Mouse (Mus musculus) hindbrain, embryonic 13.5 days (tissue): ENCODE measurements around the gene Sp4. TPM values are rescaled to one million over a fixed set of nuclear protein-coding genes. Genes with fewer than 3 reads are reported as not detected.

Experiments used
- ATAC-seq: fragments of 200-750 bp; cut with Nextera tagmentation; 2 replicates; pipeline ENCODE4 v1.8.0; 2017; ENCODE audit warnings: moderate TSS enrichment; ENCODE audit not compliant: low FRiP score
- H3K27ac ChIP-seq: fragments of 300-500 bp; sonication (generic); 2 replicates; pipeline ENCODE4 v1.5.1; 2015; ENCODE audit warnings: inconsistent platforms, mild to moderate bottlenecking, moderate library complexity
- H3K27me3 ChIP-seq: fragments of 300-500 bp; sonication (generic); 2 replicates; pipeline ENCODE4 v1.6.1; 2015; ENCODE audit warnings: mild to moderate bottlenecking, inconsistent platforms
- H3K36me3 ChIP-seq: fragments of 300-500 bp; sonication (generic); 2 replicates; pipeline ENCODE4 v1.6.1; 2015; ENCODE audit warnings: mild to moderate bottlenecking, inconsistent platforms
- H3K4me1 ChIP-seq: fragments of 300-500 bp; sonication (generic); replicated peaks from 2 replicates; pipeline ENCODE4 v1.6.1; 2015; ENCODE audit warnings: inconsistent platforms
- H3K4me2 ChIP-seq: fragments of 300-500 bp; sonication (generic); 2 replicates; pipeline ENCODE4 v1.6.1; 2015; ENCODE audit warnings: inconsistent platforms, mild to moderate bottlenecking, moderate library complexity
- H3K4me3 ChIP-seq: fragments of 300-500 bp; sonication (generic); 2 replicates; pipeline ENCODE4 v1.5.1; 2015; ENCODE audit warnings: mild to moderate bottlenecking, inconsistent platforms
- H3K9ac ChIP-seq: fragments of 300-500 bp; sonication (generic); 2 replicates; pipeline ENCODE4 v1.6.1; 2015; ENCODE audit warnings: mild to moderate bottlenecking, inconsistent platforms
- H3K9me3 ChIP-seq: fragments of 300-500 bp; sonication (generic); 2 replicates; pipeline ENCODE4 v1.6.1; 2016; ENCODE audit warnings: inconsistent platforms
- WGBS: fragments of 180-500 bp; shearing (Covaris S2); methylation state at CpG from one replicate; pipeline ENCODE4 v1.1.7; 2015; 5-methylcytosine and 5-hydroxymethylcytosine counted together
- polyA plus RNA-seq: library from polyadenylated mRNA; unstranded; fragments of >200 nt; fragmentation: Nextera tagmentation; extraction: Ambion mirVana; gene quantifications from 2 replicates; pipeline ENCODE4 v1.2.1, GENCODE M21; 2015

Sp4 gene
- polyA plus RNA-seq, 1 experiment from 2014 or later = 22.1 TPM

DNA sequence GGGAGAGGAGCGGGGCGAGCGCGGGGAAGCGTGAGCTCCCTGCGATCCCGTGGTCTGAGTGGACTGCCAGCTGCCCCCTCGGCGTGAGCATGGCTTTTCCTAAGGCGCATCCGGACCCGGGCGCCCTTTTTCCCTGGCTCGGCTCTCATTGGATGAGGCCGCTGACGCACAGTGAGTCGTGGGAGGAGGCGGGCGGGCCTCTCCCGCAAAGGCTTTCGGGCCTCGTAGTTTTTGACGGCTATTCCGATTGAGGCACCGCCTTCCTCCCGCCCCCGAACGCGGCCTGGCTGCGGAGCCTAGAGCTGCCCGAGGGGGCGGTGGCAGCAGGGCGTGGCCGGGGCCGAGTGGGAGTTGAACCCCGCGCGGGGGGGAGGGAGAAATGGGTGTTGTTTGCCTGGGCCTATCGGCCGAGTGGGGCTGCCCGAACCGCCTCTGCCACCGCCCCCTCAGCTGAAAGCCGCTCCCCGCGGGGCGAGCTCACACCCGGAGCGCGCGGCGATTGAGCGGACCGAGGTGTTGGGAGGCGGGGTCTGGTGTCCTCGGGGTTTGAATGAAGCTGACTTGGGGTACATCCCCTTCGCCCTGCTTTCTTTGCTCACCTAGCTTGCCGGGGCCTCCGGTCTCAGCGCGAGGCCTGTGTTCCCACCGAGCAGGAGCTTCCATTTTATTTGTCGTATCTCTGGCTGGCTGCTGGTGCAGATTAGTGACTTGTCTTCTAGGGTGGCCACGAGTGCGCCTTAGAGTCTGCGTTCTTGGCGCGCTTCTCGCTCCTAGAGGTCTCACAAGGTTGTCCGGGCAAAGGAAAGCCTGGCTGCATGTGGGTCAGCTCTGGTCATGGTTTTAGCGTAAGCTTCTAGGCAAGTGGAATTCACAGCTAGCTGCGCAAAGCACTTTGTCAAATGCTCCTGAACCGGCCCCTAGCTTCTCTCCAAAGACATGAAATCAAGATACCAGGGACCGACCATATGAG is 911 bp upstream of the Sp4 start:
- H3K36me3 ChIP-seq = no peaks in the 10 kb centered on the region
- peak overlapping the region; percentile 78 for H3K9ac ChIP-seq
- no peaks in the 10 kb centered on the region for H3K27me3 ChIP-seq
- peak overlapping the region; percentile 73 for H3K4me3 ChIP-seq
- peaks cover 29% of the 10 kb centered on the region for H3K4me1 ChIP-seq
- no peaks in the 10 kb centered on the region for H3K9me3 ChIP-seq
- ATAC-seq = peak; percentile 93
- WGBS = under 1% methylated on average over 74 of the region's 74 CpGs
- H3K27ac ChIP-seq = peak overlapping the region; percentile 98
- peak overlapping the region; percentile 76 for H3K4me2 ChIP-seq

GRCm38 (mm10) chr12:118300754-118301071 is 527 bp downstream of the Sp4 start:
- Histone ChIP-seq H3K9me3 (no peaks in the 10 kb centered on the region), H3K9ac (peak overlapping the region; percentile 78), H3K27me3 (no peaks in the 10 kb centered on the region), H3K4me3 (peak overlapping the region; percentile 73), H3K4me1 (peaks cover 39% of the 10 kb centered on the region), H3K4me2 (peak overlapping the region; percentile 57), H3K27ac (peak overlapping the region; percentile 98), H3K36me3 (no peaks in the 10 kb centered on the region)
- no peak for ATAC-seq
- WGBS = under 1% methylated on average over 13 of the region's 13 CpGs

- H3K36me3 ChIP-seq = no peaks in the 10 kb centered on the region
- H3K9ac ChIP-seq = 0 out of 2 replicates have a peak overlapping the region, but pooled peaks have one; percentile 35
- no peaks in the 10 kb centered on the region for H3K27me3 ChIP-seq
- WGBS = 31% methylated on average over 6 of the region's 6 CpGs
- no peaks in the 10 kb centered on the region for H3K9me3 ChIP-seq
- no peak for ATAC-seq
- H3K4me2 ChIP-seq = peak overlapping the region; percentile 57
- H3K27ac ChIP-seq = peak overlapping the region; percentile 44; the same call in 1 of the 2 replicates
- H3K4me3 ChIP-seq = peak overlapping the region; percentile 73
- peaks cover 42% of the 10 kb centered on the region for H3K4me1 ChIP-seq
These were observed 1.3 kb downstream of the Sp4 start for GRCm38 (mm10) chr12:118299956-118300355.

GRCm38 (mm10) chr12:118299172-118299571 is 2.1 kb downstream of the Sp4 start:
- WGBS = 76% methylated on average over 9 of the region's 9 CpGs
- Histone ChIP-seq H3K27ac (no peak overlapping the region), H3K36me3 (no peaks in the 10 kb centered on the region), H3K9ac (peak overlapping the region; percentile 40; the same call in 1 of the 2 replicates), H3K9me3 (no peaks in the 10 kb centered on the region), H3K4me2 (peak overlapping the region; percentile 57), H3K4me3 (peak overlapping the region; percentile 18; the same call in 1 of the 2 replicates), H3K27me3 (no peaks in the 10 kb centered on the region), H3K4me1 (peaks cover 42% of the 10 kb centered on the region)
- no peak for ATAC-seq

GRCm38 (mm10) chr12:118298516-118298915 is 2.7 kb downstream of the Sp4 start:
- Histone ChIP-seq H3K27me3 (no peaks in the 10 kb centered on the region), H3K4me2 (peak overlapping the region; percentile 57), H3K4me3 (peak overlapping the region; percentile 18), H3K27ac (no peak overlapping the region), H3K36me3 (no peaks in the 10 kb centered on the region), H3K4me1 (peaks cover 43% of the 10 kb centered on the region), H3K9ac (peak overlapping the region; percentile 40; the same call in 1 of the 2 replicates), H3K9me3 (no peaks in the 10 kb centered on the region)
- ATAC-seq = no peak
- 89% methylated on average over 2 of the region's 2 CpGs for WGBS

DNA sequence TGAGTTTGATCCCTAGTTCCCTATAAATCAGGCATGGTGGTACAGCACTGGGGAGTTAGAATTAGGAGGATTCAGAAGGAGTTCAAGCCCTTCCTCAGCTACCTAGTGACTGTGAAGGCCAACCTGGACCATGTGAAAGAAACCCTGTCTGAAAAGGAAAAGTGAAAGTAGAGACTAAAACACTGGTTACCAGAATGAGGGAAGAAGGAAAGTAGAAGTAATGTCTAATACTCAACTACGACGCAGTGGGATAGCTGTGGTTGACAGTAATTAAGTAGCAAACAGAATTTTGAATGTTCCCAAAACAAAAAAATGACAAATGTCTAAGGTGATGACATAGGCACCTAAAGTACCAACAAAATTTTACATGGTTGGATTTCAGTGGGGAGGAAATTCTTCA is 5.0 kb downstream of the Sp4 start:
- Histone ChIP-seq H3K27me3 (no peaks in the 10 kb centered on the region), H3K9ac (no peak overlapping the region), H3K27ac (no peak overlapping the region), H3K9me3 (no peaks in the 10 kb centered on the region), H3K36me3 (0 out of 2 replicates have a peak, but pooled peaks cover 4% of the 10 kb centered on the region), H3K4me2 (peak overlapping the region; percentile 55), H3K4me3 (no peak overlapping the region), H3K4me1 (peaks cover 44% of the 10 kb centered on the region)
- WGBS = 98% methylated on average over 2 of the region's 2 CpGs
- ATAC-seq = no peak

GRCm38 (mm10) chr12:118295793-118296192 is 5.4 kb downstream of the Sp4 start:
- Histone ChIP-seq H3K9ac (no peak overlapping the region), H3K9me3 (no peaks in the 10 kb centered on the region), H3K27ac (no peak overlapping the region), H3K27me3 (no peaks in the 10 kb centered on the region), H3K4me3 (no peak overlapping the region), H3K36me3 (0 out of 2 replicates have a peak, but pooled peaks cover 4% of the 10 kb centered on the region), H3K4me1 (peaks cover 48% of the 10 kb centered on the region), H3K4me2 (peak overlapping the region; percentile 55)
- ATAC-seq = no peak
- 98% methylated on average over 1 of the region's 1 CpGs for WGBS

- no peak overlapping the region for H3K9ac ChIP-seq
- no peak overlapping the region for H3K4me2 ChIP-seq
- ATAC-seq = no peak
- 86% methylated on average over 1 of the region's 1 CpGs for WGBS
- peaks cover 18% of the 10 kb centered on the region for H3K4me1 ChIP-seq
- no peaks in the 10 kb centered on the region for H3K9me3 ChIP-seq
- no peak overlapping the region for H3K27ac ChIP-seq
- H3K27me3 ChIP-seq = no peaks in the 10 kb centered on the region
- H3K36me3 ChIP-seq = 0 out of 2 replicates have a peak, but pooled peaks cover 4% of the 10 kb centered on the region
- H3K4me3 ChIP-seq = no peak overlapping the region
These were observed 12.3 kb downstream of the Sp4 start for GRCm38 (mm10) chr12:118288947-118289346.

- Histone ChIP-seq H3K4me2 (no peak overlapping the region), H3K4me3 (no peak overlapping the region), H3K9me3 (no peaks in the 10 kb centered on the region), H3K27ac (no peak overlapping the region), H3K4me1 (peaks cover 14% of the 10 kb centered on the region), H3K27me3 (no peaks in the 10 kb centered on the region), H3K36me3 (no peaks in the 10 kb centered on the region), H3K9ac (no peak overlapping the region)
- ATAC-seq = no peak
- whole genome bisulfite sequencing = 89% methylated on average over 6 of the region's 6 CpGs
These were observed 16.1 kb downstream of the Sp4 start for GRCm38 (mm10) chr12:118285099-118285498.

DNA sequence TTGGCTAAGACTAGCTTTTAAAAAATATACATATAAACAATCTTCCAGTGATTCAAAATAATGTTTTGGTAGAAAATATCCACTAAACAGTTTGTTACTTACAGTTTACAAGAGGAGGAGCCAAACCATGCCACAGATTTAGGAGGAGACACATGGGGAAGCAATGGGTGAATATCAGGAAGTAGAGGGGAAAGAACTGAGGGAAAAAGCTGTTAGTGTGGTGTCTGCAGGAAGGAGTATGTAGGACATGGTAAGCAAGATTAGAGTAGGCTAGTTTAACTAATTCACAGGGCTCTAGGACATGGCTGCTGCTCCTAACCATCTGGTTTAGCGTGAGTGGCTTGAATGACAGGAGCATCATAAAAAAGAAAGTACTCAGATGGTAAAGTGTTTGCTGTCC is 19.3 kb downstream of the Sp4 start:
- no peak overlapping the region for H3K4me2 ChIP-seq
- H3K36me3 ChIP-seq = no peaks in the 10 kb centered on the region
- 72% methylated on average over 1 of the region's 1 CpGs for whole genome bisulfite sequencing
- no peak overlapping the region for H3K27ac ChIP-seq
- H3K9me3 ChIP-seq = no peaks in the 10 kb centered on the region
- ATAC-seq = no peak
- H3K9ac ChIP-seq = no peak overlapping the region
- no peaks in the 10 kb centered on the region for H3K27me3 ChIP-seq
- H3K4me1 ChIP-seq = peaks cover 12% of the 10 kb centered on the region
- no peak overlapping the region for H3K4me3 ChIP-seq

GRCm38 (mm10) chr12:118276385-118276784 is 24.9 kb downstream of the Sp4 start:
- Histone ChIP-seq H3K27me3 (no peaks in the 10 kb centered on the region), H3K4me1 (no peaks in the 10 kb centered on the region), H3K4me2 (no peak overlapping the region), H3K4me3 (no peak overlapping the region), H3K36me3 (no peaks in the 10 kb centered on the region), H3K9me3 (no peaks in the 10 kb centered on the region), H3K9ac (no peak overlapping the region), H3K27ac (no peak overlapping the region)
- ATAC-seq = no peak
- WGBS = 81% methylated on average over 5 of the region's 5 CpGs

- Histone ChIP-seq H3K27me3 (no peaks in the 10 kb centered on the region), H3K9ac (no peak overlapping the region), H3K36me3 (peaks cover 4% of the 10 kb centered on the region; the same call in 1 of the 2 replicates), H3K27ac (no peak overlapping the region), H3K4me3 (no peak overlapping the region), H3K4me2 (no peak overlapping the region), H3K9me3 (no peaks in the 10 kb centered on the region), H3K4me1 (no peaks in the 10 kb centered on the region)
- ATAC-seq = no peak
These were observed 36.3 kb downstream of the Sp4 start for GRCm38 (mm10) chr12:118264905-118265304.

DNA sequence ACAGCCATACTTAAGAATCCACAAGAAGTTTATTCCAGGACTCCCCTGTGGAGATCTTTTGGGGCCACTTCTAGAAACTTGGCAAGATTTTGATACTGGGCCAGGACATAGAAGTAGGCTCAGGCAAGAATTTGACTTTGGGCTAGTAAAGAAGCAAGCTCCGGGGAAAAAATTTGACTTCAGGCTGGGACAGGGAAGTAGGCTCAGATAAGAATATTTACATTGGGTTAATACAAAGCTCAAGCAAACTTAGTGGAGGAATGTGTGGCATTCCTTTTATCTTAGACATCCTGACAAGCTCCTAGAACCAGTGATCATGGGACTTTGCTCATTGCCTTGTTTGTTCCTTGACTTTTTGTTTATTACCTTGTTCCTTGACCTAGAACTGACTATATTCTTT is 37.4 kb downstream of the Sp4 start:
- Histone ChIP-seq H3K4me1 (no peaks in the 10 kb centered on the region), H3K9ac (no peak overlapping the region), H3K4me2 (no peak overlapping the region), H3K27ac (no peak overlapping the region), H3K9me3 (no peaks in the 10 kb centered on the region), H3K36me3 (peaks cover 4% of the 10 kb centered on the region; the same call in 1 of the 2 replicates), H3K4me3 (no peak overlapping the region), H3K27me3 (no peaks in the 10 kb centered on the region)
- ATAC-seq = no peak
- 78% methylated on average over 1 of the region's 1 CpGs for WGBS
